Mouse (Mus musculus) liver, embryonic 15.5 days (tissue): ENCODE measurements at regions not wholly inside any gene's neighbourhood (a gene's known extent, or its start where the extent isn't known, plus 50 kb on each side); places are given as distances from the start of the nearest gene placed in this dataset.

Source experiments
- ATAC-seq: fragments of 200-750 bp; cut with Nextera tagmentation; 2 replicates; pipeline ENCODE4 v1.8.0; 2017; ENCODE audit warnings: moderate number of reproducible peaks, mild to moderate bottlenecking, moderate library complexity; ENCODE audit not compliant: insufficient read depth
- H3K27ac ChIP-seq: fragments of 300-500 bp; sonication (generic); replicated peaks from 2 replicates; pipeline ENCODE4 v1.5.1; 2015; ENCODE audit warnings: mild to moderate bottlenecking, inconsistent platforms
- H3K27me3 ChIP-seq: fragments of 300-500 bp; sonication (generic); 2 replicates; pipeline ENCODE4 v1.6.1; 2015; ENCODE audit warnings: mild to moderate bottlenecking, inconsistent platforms
- H3K36me3 ChIP-seq: fragments of 300-500 bp; sonication (generic); replicated peaks from 2 replicates; pipeline ENCODE4 v1.6.1; 2015; ENCODE audit warnings: moderate library complexity, mild to moderate bottlenecking, inconsistent platforms
- H3K4me1 ChIP-seq: fragments of 300-500 bp; sonication (generic); replicated peaks from 2 replicates; pipeline ENCODE4 v1.6.1; 2015; ENCODE audit warnings: inconsistent platforms
- H3K4me2 ChIP-seq: fragments of 300-500 bp; sonication (generic); 2 replicates; pipeline ENCODE4 v1.6.1; 2015; ENCODE audit warnings: moderate library complexity, mild to moderate bottlenecking, inconsistent platforms
- H3K4me3 ChIP-seq: fragments of 300-500 bp; sonication (generic); replicated peaks from 2 replicates; pipeline ENCODE4 v1.5.1; 2015; ENCODE audit warnings: mild to moderate bottlenecking, inconsistent platforms
- H3K9ac ChIP-seq: fragments of 300-500 bp; sonication (generic); 2 replicates; pipeline ENCODE4 v1.6.1; 2015; ENCODE audit warnings: moderate library complexity, mild to moderate bottlenecking, inconsistent platforms
- H3K9me3 ChIP-seq: fragments of 300-500 bp; sonication (generic); replicated peaks from 2 replicates; pipeline ENCODE4 v1.6.1; 2016; ENCODE audit warnings: inconsistent platforms
- WGBS: fragments of 180-500 bp; shearing (Covaris S2); methylation state at CpG from one replicate; pipeline ENCODE4 v1.1.7; 2015; ENCODE audit warnings: mixed read lengths; ENCODE audit not compliant: insufficient replicate concordance; 5-methylcytosine and 5-hydroxymethylcytosine counted together

DNA sequence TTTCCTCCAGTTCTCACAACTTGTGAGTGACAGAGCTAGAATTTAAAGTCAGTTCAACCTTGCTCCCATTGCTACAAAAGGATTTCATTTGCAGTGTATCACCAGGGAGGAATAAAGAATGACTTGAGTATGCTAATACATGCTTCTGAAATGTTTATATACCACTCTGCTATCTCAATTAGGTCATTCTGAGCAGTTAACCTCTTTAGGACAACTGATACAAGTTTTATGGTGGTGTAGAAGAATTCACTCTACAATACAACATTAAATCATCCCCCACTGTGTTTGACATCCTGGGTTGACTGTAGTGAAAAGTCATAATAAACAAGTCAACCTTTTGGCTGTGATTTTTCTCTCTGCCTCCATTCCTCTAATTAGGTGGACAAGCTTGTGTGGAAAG lies 248.6 kb downstream of the Pax1 start:
- no peaks in the 10 kb centered on the region for H3K36me3 ChIP-seq
- no peak overlapping the region for H3K9ac ChIP-seq
- no peak for ATAC-seq
- no peaks in the 10 kb centered on the region for H3K9me3 ChIP-seq
- no peak overlapping the region for H3K4me2 ChIP-seq
- H3K27ac ChIP-seq, result no peak overlapping the region
- no peak overlapping the region for H3K4me3 ChIP-seq
- no peaks in the 10 kb centered on the region for H3K4me1 ChIP-seq
- H3K27me3 ChIP-seq, result no peaks in the 10 kb centered on the region

DNA sequence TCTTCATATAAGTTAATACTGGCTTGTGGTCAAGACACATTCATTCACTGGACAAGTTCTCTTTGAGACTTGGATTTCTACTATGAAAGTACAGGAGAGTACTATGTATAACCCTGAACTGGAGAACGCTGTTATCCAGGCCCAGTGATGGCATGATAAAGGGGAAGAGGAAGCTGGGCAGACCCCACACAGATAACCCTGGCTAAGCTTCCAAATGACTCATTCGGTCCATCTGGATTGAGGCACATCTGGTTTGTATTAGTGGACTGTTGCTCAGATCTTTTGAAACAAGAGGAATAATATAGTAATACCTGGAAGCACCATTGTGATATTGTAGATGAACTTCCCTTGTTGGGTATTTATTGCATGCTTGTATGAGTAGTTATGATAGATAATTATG lies 239.9 kb downstream of the Pax1 start:
- H3K4me2 ChIP-seq, result no peak overlapping the region
- H3K9ac ChIP-seq, result no peak overlapping the region
- WGBS, result 29% methylated on average over 2 of the region's 2 CpGs
- no peaks in the 10 kb centered on the region for H3K9me3 ChIP-seq
- no peaks in the 10 kb centered on the region for H3K36me3 ChIP-seq
- H3K4me3 ChIP-seq, result no peak overlapping the region
- no peak for ATAC-seq
- H3K4me1 ChIP-seq, result no peaks in the 10 kb centered on the region
- no peaks in the 10 kb centered on the region for H3K27me3 ChIP-seq
- H3K27ac ChIP-seq, result no peak overlapping the region

DNA sequence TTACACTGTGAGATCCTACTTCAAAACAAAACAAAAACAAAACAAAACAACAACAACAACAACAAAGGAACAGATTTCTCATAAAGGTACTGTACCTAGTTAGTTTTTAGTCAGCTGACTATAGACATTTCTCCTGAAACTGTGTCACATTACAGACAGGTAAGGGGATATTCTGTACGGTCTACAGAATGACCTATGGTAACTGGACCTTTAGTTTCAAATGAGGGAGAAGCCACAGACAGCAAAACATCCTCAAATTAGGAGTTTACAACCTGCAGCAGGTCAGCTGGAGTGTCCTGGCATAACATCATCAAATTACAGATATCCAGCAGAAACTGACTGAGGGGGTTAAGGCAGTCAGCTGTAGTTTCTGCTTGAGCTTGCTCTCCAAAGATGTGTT lies 210.7 kb downstream of the Pax1 start:
- Histone ChIP-seq H3K4me2 (no peak overlapping the region), H3K27ac (no peak overlapping the region), H3K4me1 (no peaks in the 10 kb centered on the region), H3K27me3 (no peaks in the 10 kb centered on the region), H3K36me3 (no peaks in the 10 kb centered on the region), H3K9ac (no peak overlapping the region), H3K4me3 (no peak overlapping the region), H3K9me3 (no peaks in the 10 kb centered on the region)
- no peak for ATAC-seq
- 59% methylated on average over 1 of the region's 1 CpGs for WGBS

GRCm38 (mm10) chr2:147561220-147561619 lies 199.5 kb downstream of the Pax1 start:
- ATAC-seq, result no peak
- Histone ChIP-seq H3K27ac (no peak overlapping the region), H3K4me1 (no peaks in the 10 kb centered on the region), H3K4me2 (no peak overlapping the region), H3K9me3 (no peaks in the 10 kb centered on the region), H3K27me3 (no peaks in the 10 kb centered on the region), H3K9ac (no peak overlapping the region), H3K36me3 (no peaks in the 10 kb centered on the region), H3K4me3 (no peak overlapping the region)
- 57% methylated on average over 7 of the region's 7 CpGs for WGBS

GRCm38 (mm10) chr2:147560426-147561155 lies 198.9 kb downstream of the Pax1 start:
- 71% methylated on average over 20 of the region's 20 CpGs for WGBS
- no peak for ATAC-seq

GRCm38 (mm10) chr2:147529161-147529560 lies 167.4 kb downstream of the Pax1 start:
- H3K36me3 ChIP-seq, result no peaks in the 10 kb centered on the region
- H3K4me3 ChIP-seq, result no peak overlapping the region
- no peak for ATAC-seq
- H3K9ac ChIP-seq, result no peak overlapping the region
- H3K9me3 ChIP-seq, result no peaks in the 10 kb centered on the region
- no peaks in the 10 kb centered on the region for H3K27me3 ChIP-seq
- H3K27ac ChIP-seq, result no peak overlapping the region
- H3K4me1 ChIP-seq, result no peaks in the 10 kb centered on the region
- 39% methylated on average over 2 of the region's 2 CpGs for whole genome bisulfite sequencing
- no peak overlapping the region for H3K4me2 ChIP-seq

More at GRCm38 (mm10) chr2:147560426-147561155, 198.9 kb downstream of the Pax1 start:
- Histone ChIP-seq H3K9me3 (no peaks in the 10 kb centered on the region), H3K4me1 (no peaks in the 10 kb centered on the region), H3K9ac (no peak overlapping the region), H3K27me3 (no peaks in the 10 kb centered on the region), H3K36me3 (no peaks in the 10 kb centered on the region), H3K27ac (no peak overlapping the region), H3K4me2 (no peak overlapping the region), H3K4me3 (no peak overlapping the region)

DNA sequence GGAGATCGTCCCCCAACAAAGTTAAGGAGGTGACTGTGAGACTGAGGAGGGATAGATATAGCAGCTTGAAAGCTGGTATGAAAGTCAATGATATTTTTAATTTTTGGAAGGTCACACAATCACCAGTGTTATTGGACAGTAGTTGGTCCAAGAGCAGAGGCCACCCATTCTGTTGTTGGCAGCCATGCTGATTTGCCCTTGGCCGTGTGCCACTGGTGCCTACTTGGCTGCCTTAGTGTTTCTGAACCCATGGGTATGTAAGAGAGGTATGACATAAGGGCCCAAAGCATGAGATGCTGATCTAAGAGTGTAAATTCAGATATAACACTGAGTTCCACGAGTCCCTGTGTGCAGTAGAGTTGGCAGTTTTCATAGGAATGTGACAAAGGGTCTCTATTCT lies 153.7 kb downstream of the Pax1 start:
- H3K9me3 ChIP-seq, result no peaks in the 10 kb centered on the region
- H3K4me1 ChIP-seq, result no peaks in the 10 kb centered on the region
- no peaks in the 10 kb centered on the region for H3K36me3 ChIP-seq
- H3K4me2 ChIP-seq, result no peak overlapping the region
- H3K4me3 ChIP-seq, result no peak overlapping the region
- ATAC-seq, result no peak
- H3K27me3 ChIP-seq, result no peaks in the 10 kb centered on the region
- 30% methylated on average over 3 of the region's 3 CpGs for WGBS
- H3K27ac ChIP-seq, result no peak overlapping the region
- no peak overlapping the region for H3K9ac ChIP-seq

DNA sequence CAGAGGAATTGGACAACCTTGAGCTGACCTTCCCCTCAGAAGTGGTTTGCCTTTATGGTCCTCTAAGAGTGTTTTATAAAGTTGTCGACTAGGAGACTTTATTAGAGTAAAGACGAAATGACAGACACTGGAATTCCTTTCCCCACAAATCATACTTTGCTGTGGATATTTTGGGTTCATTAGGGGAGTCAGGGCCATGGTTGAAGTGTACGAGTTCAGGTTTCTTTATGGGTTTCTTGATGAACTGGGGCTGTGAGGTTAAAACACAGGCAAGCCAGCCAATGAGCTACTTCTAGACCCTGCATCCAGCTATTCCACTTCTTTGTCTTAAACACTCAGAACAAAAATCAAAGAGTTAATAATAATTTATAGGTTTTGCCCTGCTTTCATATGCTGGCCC lies 153.0 kb downstream of the Pax1 start:
- Histone ChIP-seq H3K4me3 (no peak overlapping the region), H3K9ac (no peak overlapping the region), H3K27ac (no peak overlapping the region), H3K27me3 (no peaks in the 10 kb centered on the region), H3K4me2 (no peak overlapping the region), H3K4me1 (no peaks in the 10 kb centered on the region), H3K9me3 (no peaks in the 10 kb centered on the region), H3K36me3 (no peaks in the 10 kb centered on the region)
- ATAC-seq, result no peak
- 40% methylated on average over 3 of the region's 3 CpGs for WGBS

DNA sequence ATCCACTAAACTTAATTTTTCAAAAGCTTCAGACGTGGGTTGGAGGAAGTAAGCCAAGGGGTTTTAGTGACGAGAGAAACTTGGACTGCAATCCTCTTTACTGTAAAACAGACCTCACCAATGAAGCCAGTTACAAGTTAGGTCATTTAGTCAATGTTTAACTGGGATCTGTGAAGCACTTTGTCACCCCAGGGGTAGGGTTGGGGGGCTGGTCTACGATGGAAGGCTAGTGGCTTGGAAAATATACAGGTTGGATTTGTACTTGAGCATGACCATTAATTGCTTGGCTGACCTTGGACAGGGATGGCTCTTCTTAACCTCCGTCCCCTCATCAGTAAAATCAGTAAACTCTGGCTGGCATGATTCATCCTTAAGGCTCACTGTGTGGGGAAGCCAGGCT lies 142.2 kb downstream of the Pax1 start:
- WGBS, result 47% methylated on average over 4 of the region's 4 CpGs
- no peak for ATAC-seq
- no peaks in the 10 kb centered on the region for H3K4me1 ChIP-seq
- no peaks in the 10 kb centered on the region for H3K27me3 ChIP-seq
- H3K4me3 ChIP-seq, result no peak overlapping the region
- no peaks in the 10 kb centered on the region for H3K36me3 ChIP-seq
- no peaks in the 10 kb centered on the region for H3K9me3 ChIP-seq
- H3K27ac ChIP-seq, result no peak overlapping the region
- no peak overlapping the region for H3K4me2 ChIP-seq
- H3K9ac ChIP-seq, result no peak overlapping the region

DNA sequence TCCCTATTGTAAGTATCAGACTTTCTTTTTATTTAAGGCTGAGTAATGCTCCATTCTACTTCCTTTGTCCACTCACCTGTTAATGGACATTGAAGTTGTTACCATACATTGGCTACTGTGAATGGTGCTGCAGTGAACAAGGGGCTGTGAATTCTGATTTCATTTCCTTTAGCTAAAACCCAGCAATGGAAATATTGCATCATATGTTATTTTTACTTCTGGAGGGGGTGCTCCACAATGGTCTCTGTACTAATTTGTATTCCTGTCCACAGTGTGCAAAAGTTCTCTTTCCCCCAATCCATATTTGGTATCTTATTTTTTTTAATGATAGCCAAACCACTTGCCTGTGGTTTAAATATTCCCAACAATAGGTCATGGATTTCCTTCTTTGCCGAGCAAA lies 137.0 kb downstream of the Pax1 start:
- no peak for ATAC-seq
- WGBS, result 54% methylated on average over 1 of the region's 1 CpGs
- Histone ChIP-seq H3K9ac (no peak overlapping the region), H3K4me3 (no peak overlapping the region), H3K4me1 (no peaks in the 10 kb centered on the region), H3K4me2 (no peak overlapping the region), H3K9me3 (no peaks in the 10 kb centered on the region), H3K27ac (no peak overlapping the region), H3K36me3 (no peaks in the 10 kb centered on the region), H3K27me3 (no peaks in the 10 kb centered on the region)

- H3K4me3 ChIP-seq, result no peak overlapping the region
- H3K9me3 ChIP-seq, result no peaks in the 10 kb centered on the region
- H3K27ac ChIP-seq, result no peak overlapping the region
- H3K36me3 ChIP-seq, result no peaks in the 10 kb centered on the region
- H3K9ac ChIP-seq, result no peak overlapping the region
- H3K27me3 ChIP-seq, result no peaks in the 10 kb centered on the region
- no peaks in the 10 kb centered on the region for H3K4me1 ChIP-seq
- 45% methylated on average over 5 of the region's 5 CpGs for WGBS
- no peak overlapping the region for H3K4me2 ChIP-seq
- ATAC-seq, result no peak
Observed at GRCm38 (mm10) chr2:147455932-147456331, 94.2 kb downstream of the Pax1 start.
